Mouse (Mus musculus): ENCODE data around the gene Olfr1152.

Olfr1152 gene

DNA sequence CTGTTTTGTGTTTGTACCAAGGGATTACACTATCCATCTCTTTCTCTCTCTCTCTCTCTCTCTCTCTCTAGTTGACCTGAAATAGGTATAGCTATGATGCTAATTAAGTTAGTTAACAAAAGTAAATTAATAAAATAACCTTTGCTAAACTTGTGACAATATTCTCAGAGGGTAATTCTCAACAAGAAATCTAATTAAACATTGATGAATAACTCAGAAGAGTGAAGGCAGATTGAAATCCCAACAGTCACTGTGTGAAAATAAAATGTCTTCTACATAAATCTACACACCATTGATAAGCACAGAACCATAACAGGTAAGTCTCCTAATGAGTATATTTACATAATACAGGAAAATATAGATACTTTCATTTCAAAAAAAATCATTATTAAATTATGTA is at the start of gene Olfr1152:
Gene Olfr1152 (plus strand): TSS at position 301 of the 400 bp plus-strand sequence.
- DNase-seq (ENCODE audit: low read depth, low spot score) = no peak

DNA sequence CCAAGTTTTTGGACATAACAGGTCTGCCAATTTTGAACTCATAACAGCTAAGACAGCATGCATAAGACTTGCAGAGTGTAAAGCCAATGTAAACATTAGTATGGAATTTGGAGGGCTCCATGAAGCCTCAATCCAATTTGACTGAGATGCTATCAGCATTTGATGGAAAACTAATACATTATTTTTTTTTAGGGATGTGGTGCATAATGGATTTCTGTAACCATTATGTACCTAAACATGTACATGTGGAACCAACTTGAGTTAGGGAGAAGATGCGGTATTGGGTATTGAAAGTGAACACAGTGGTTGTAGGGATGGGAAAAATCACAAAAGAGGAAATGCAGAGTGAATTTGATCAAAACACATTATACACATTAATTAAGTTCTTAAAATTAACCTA is 36.1 kb upstream of the Olfr1152 start, which contains the start of gene Olfr1148:
Gene Olfr1148 (plus strand): TSS at position 301 of the 400 bp plus-strand sequence.
- no peak for DNase-seq (ENCODE audit: low read depth, low spot score)

DNA sequence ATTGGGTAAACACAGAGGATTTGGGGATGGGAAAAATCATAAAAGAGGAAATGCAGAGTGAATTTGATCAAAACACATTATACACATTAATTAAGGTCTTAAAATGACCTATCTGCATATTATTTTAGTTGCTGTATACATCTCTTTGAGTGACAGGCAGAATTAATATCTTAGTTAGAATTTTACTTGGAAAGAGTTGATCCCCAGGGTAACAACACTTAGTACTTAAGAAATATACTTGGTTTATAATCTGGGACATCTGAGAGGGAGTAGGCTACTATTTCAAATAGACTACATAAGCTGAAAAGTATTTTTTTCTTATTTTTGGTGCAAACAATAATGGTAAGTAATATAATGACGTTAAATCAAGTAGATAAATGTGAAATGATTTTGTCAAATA is 22.6 kb upstream of the Olfr1152 start, which contains the start of gene Olfr1150-ps1:
Gene Olfr1150-ps1 (plus strand): TSS at position 301 of the 400 bp plus-strand sequence.
- no peak for DNase-seq (ENCODE audit: low read depth, low spot score)

DNA sequence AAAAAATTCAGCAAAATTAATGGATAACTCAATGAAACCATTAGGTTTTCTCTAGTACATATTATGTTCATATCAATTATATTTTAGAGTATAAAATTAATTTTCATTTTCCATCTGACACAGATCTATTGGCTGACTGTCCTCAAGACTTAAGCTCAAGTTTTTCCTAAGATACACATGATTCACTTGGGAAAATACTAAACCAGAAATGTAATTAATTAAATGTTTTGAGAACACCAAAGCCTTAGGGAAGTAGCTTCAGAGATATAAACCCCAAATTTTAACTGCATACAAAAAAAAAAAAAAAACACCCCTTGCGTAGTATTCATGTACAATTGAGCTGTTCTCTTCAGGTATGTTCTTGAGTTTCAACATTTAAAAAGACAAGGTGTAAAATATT is 10.7 kb upstream of the Olfr1152 start, which contains the start of gene Olfr1151:
Gene Olfr1151 (plus strand): TSS at position 301 of the 400 bp plus-strand sequence.
- no peak for DNase-seq (ENCODE audit: low read depth, low spot score)

DNA sequence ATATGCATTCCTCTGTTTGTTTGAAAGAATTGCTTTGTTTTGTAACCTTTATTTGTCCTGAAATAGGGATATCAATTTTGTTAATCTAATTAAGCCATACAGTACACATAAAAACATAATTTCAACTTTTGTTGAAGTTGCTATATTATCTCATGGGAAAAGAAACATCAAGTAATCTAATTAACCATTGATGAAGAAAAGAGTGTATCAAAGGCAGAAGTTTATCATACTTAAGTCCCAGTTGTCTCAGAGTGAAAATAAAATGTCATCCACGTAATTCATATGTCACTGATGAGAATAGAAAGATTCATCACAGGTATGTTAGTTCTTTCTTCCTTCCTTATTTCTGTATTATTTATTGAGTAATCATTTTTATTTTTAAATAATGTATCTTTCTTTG is 28.4 kb downstream of the Olfr1152 start, which contains the start of gene Olfr1153:
Gene Olfr1153 (plus strand): TSS at position 301 of the 400 bp plus-strand sequence.
- no peak for DNase-seq (ENCODE audit: low read depth, low spot score)

DNA sequence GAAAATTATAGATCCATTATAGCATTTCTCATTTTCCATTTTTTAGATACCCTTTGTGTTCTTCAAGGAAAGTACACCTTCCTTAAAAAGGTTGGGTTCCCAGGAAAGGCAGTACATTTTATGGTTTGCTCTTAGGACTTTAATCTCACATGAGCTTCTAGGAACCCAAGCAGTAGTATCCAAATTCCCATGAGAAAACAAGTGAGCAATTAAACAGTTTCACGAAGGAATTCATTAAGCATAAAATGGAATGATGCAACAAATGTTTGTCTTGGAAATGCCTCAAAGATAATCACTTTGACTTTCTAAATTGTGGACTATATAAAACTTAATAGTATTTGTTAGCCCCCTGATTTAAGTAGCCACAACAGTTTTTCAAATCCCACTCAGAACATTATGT is 38.8 kb downstream of the Olfr1152 start, which contains the start of gene Olfr1154:
Gene Olfr1154 (minus strand): TSS at position 101 of the 400 bp plus-strand sequence.
- DNase-seq (ENCODE audit: low read depth, low spot score) = no peak

Measured in forelimb bud, embryonic 11.5 days (tissue).